Mouse (Mus musculus) common myeloid progenitor, adult 5-6 weeks (primary cell): ENCODE data around the gene Tet1. TPM values are rescaled to one million over a fixed set of nuclear protein-coding genes. Genes with fewer than 3 reads are reported as not detected.

Experiments used
- ATAC-seq: replicated peaks from 2 replicates; pipeline ENCODE4 v1.8.0; 2016; ENCODE audit warnings: low read depth, mild to moderate bottlenecking, moderate TSS enrichment, inconsistent platforms; ENCODE audit not compliant: poor library complexity, severe bottlenecking
- total RNA-seq: library from RNA; stranded (forward); fragments of 200-1000, 187-1606 nt; gene quantifications from 2 replicates; pipeline ENCODE4 v1.2.3, GENCODE M21; 2017

Gene Tet1
- total RNA-seq, 1 experiment from 2014 or later: 20.7 TPM

DNA sequence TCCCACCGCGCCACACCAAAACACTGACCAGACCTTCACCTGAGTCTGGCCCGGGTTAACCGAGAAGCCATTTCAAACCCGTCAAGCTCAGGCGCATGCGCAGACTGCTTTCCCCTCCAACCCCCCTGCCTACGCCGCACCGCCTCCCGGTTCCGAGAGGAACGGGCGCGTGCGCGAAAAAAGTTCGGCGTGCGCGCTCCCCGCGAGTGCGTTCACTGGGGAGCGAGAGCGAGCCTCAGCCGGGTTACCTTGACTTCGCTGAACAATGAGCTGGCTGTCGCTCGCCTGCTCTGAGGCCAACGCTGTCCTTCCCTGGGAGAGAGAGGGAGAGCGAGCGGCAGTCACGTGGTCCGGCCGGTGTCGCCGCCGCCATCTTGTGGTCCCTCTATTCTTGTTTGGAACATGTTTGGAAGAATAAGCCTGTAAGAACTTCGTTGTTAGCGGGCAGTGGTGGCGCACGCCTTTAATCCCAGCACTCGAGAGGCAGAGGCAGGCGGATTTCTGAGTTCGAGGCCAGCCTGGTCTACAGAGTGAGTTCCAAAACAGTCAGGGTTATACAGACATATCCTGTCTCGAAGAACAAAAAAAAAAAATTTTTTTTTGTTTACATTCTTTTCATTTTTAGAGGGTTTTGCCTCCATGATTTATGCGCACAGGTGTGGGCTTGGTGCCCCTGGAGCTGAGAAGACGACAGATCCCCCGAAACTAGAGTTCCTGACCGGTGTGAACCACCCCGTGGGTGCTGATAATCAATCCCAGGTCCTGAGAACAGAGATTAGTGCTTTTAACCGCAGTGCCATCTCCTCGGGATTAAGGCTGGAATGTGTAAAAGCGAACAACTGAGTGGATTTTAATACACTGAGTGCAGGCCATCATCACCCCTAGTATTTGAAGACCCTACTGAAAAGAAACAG, 116.4 kb downstream of the Tet1 start, which contains the start of gene Ccar1:
TSS of gene Ccar1 (minus strand) at position 110 of the 914 bp plus-strand sequence.
- ATAC-seq: peak; percentile 99

DNA sequence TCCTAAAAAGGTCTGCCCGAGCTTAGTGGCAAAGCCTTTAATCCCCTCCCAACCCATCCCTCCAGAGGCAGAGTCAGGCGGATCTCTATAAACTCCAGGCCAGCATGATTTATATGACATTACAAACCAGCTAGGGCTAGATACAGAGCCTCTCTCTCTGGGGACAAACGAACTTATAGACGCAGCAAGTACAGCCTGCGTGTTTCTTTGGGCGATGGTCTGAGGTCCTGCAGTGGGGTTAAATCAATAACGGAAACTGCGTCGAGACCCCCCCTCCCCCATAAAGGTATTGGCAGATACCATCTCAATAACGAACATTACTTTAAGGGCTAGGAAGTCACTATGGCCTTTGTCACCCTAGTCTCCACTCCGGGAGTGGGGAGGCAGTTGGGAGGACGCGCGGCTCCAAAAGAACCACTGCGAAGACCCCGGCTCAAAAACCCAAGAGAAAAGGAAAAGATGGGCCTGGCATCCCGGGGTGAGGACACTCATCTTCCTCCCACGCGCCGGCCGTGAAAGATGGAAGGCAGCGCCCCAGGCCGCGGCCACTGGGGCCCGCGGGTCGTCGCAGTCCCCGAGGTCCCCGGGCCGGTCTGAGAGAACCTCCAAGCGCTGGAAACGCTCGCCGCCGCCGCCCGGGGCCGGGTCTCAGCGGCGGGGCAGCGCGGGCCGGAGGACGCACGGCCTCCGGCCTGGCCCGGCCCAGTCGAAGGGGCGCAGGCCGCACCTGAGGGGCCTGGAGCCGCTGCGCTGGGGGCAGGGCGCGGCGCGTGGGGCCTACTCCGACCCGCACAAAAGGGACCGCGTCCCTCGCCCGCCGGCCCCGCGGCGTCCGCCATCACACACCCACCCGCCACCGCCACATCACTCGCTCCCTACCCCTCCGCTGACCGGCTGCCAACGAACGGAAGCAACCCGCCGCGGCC, 117.3 kb downstream of the Tet1 start:
- ATAC-seq: no peak

DNA sequence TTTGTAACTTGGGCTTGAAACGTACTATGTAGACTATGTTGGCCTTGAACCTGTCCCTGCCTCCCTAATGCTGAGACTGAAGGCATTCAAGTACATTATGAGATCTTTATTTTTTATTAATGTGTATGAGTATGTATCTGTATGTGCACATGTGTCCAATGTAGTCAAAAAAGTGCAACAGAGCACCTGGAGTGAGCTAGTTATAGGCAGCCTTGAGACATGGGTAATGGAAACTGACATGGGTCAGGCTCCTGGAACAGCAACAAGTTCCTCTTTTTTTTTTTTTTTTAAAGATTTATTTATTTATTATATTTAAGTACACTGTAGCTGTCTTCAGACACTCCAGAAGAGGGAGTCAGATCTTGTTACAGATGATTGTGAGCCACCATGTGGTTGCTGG, 127.0 kb downstream of the Tet1 start:
- peak; percentile 39; the same call in 1 of the 2 replicates for ATAC-seq

Other genes starting within 250 kb of the Tet1 start
- gene Stox1, start 182.9 kb downstream of the Tet1 start, total RNA-seq: 0.39 and 0.73 TPM in 2 replicates
- gene Ccar1, start 116.7 kb downstream of the Tet1 start, total RNA-seq: 135 and 141 TPM in 2 replicates
- gene Slc25a16, start 11.6 kb upstream of the Tet1 start, total RNA-seq: 18.1 and 20.7 TPM in 2 replicates
- gene Dna2, start 38.0 kb upstream of the Tet1 start, total RNA-seq: 32.5 and 37.6 TPM in 2 replicates
- 9.1 and 21.6 TPM in 2 replicates for gene Rufy2, start 71.2 kb upstream of the Tet1 start, total RNA-seq
- 49.4 and 69.0 TPM in 2 replicates for gene Hnrnph3, start 115.2 kb upstream of the Tet1 start, total RNA-seq
- 0.09 TPM in 1 of 2 replicates, not detected in the other for gene Pbld2, start 115.3 kb upstream of the Tet1 start, total RNA-seq
- gene Pbld1, start 151.2 kb upstream of the Tet1 start, total RNA-seq: not detected in 2 replicates
- gene Atoh7, start 190.7 kb upstream of the Tet1 start, total RNA-seq: not detected in 2 replicates